Mouse (Mus musculus) olfactory bulb, adult 2 months (tissue): ENCODE measurements at regions not wholly inside any gene's neighbourhood (a gene's known extent, or its start where the extent isn't known, plus 50 kb on each side); places are given as distances from the start of the nearest gene placed in this dataset.

Experiments
- CTCF ChIP-seq: fragments of 200-500 bp; IDR thresholded peaks from 2 replicates; pipeline ENCODE4 v1.5.1; 2012; ENCODE audit warnings: low read depth, mild to moderate bottlenecking, low read length, moderate library complexity; ENCODE audit not compliant: insufficient read depth
- POLR2A ChIP-seq: fragments of 200-500 bp; IDR thresholded peaks from 2 replicates; pipeline ENCODE4 v1.6.1; 2012; ENCODE audit warnings: mild to moderate bottlenecking, low read depth, low read length, moderate library complexity; ENCODE audit not compliant: insufficient read depth

GRCm38 (mm10) chr2:75149562-75149961, 324.0 kb downstream of the Mtx2 start:
- TF ChIP-seq CTCF: no peak
- TF ChIP-seq POLR2A: no peak
